Mouse (Mus musculus) hindbrain, embryonic 14.5 days (tissue): ENCODE data around the gene Nufip1. TPM values are rescaled to one million over a fixed set of nuclear protein-coding genes. Genes with fewer than 3 reads are reported as not detected.

Source experiments
- ATAC-seq: fragments of 200-750 bp; cut with Nextera tagmentation; 2 replicates; pipeline ENCODE4 v1.8.0; 2017; ENCODE audit warnings: moderate number of reproducible peaks, mild to moderate bottlenecking, moderate TSS enrichment, moderate library complexity; ENCODE audit not compliant: low FRiP score
- DNase-seq: peaks from one replicate; pipeline ENCODE4 v3.0.0-alpha.2; 2015; ENCODE audit warnings: low spot score
- H3K27ac ChIP-seq: fragments of 300-500 bp; sonication (generic); 2 replicates; pipeline ENCODE4 v1.5.1; 2014; ENCODE audit warnings: mild to moderate bottlenecking, moderate library complexity
- H3K27me3 ChIP-seq: fragments of 300-500 bp; sonication (generic); 2 replicates; pipeline ENCODE4 v1.6.1; 2014; ENCODE audit warnings: mild to moderate bottlenecking, low read length, mixed read lengths; ENCODE audit not compliant: control insufficient read depth, insufficient read depth
- H3K36me3 ChIP-seq: fragments of 300-500 bp; sonication (generic); replicated peaks from 2 replicates; pipeline ENCODE4 v1.6.1; 2014; ENCODE audit not compliant: control insufficient read depth, insufficient read depth
- H3K4me1 ChIP-seq: fragments of 300-500 bp; sonication (generic); replicated peaks from 2 replicates; pipeline ENCODE4 v1.6.1; 2014; ENCODE audit warnings: antibody characterized with exemption, low read length, mixed read lengths; ENCODE audit not compliant: control insufficient read depth, insufficient read depth
- H3K4me2 ChIP-seq: fragments of 300-500 bp; sonication (generic); replicated peaks from 2 replicates; pipeline ENCODE4 v1.6.1; 2014; ENCODE audit warnings: mild to moderate bottlenecking, moderate library complexity
- H3K4me3 ChIP-seq: fragments of 300-500 bp; sonication (generic); replicated peaks from 2 replicates; pipeline ENCODE4 v1.5.1; 2014; ENCODE audit warnings: mild to moderate bottlenecking, low read length
- H3K9ac ChIP-seq: fragments of 300-500 bp; sonication (generic); 2 replicates; pipeline ENCODE4 v1.6.1; 2014
- H3K9me3 ChIP-seq: fragments of 300-500 bp; sonication (generic); 2 replicates; pipeline ENCODE4 v1.6.1; 2016; ENCODE audit warnings: low read length; ENCODE audit not compliant: control insufficient read depth
- WGBS: fragments of 180-500 bp; shearing (Covaris S2); extraction: QIAGEN DNeasy Blood & Tissue Kit; methylation state at CpG from one replicate; pipeline ENCODE4 v1.1.7; 2014; 5-methylcytosine and 5-hydroxymethylcytosine counted together
- polyA plus RNA-seq: library from polyadenylated mRNA; unstranded; fragments of >200 nt; fragmentation: Nextera tagmentation; extraction: Ambion mirVana; gene quantifications from 2 replicates; pipeline ENCODE4 v1.2.1, GENCODE M21; 2014

Gene Nufip1
- polyA plus RNA-seq, 1 experiment from 2014 or later = 11.1 TPM

DNA sequence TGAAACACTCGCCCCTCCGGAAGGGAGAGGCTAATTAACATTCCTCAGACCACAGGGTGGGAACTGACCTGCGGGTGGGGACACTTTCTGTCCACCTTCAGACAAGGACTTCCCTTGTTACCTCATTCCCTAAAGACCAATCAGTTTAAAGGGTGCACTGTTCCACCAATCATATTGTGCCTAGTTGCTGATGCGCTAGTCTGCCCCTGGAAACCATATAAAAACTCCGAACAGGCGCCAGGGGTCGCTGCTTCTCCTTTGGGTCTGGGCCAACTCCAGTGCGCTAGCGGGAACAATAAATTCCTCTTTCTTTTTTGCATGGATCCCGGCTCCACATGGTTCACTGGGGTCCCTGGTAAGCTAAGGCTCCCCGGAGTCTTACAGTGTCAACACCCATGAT, 29.2 kb upstream of the Nufip1 start:
- Histone ChIP-seq H3K27me3 (no peaks in the 10 kb centered on the region), H3K4me2 (no peak overlapping the region), H3K9me3 (no peaks in the 10 kb centered on the region), H3K4me3 (no peak overlapping the region), H3K4me1 (peaks cover 2% of the 10 kb centered on the region; the same call in 1 of the 2 replicates), H3K27ac (no peak overlapping the region), H3K36me3 (peaks cover 3% of the 10 kb centered on the region; the same call in 1 of the 2 replicates), H3K9ac (no peak overlapping the region)
- ATAC-seq = no peak
- no peak for DNase-seq
- 64% methylated on average over 11 of the region's 11 CpGs for WGBS

GRCm38 (mm10) chr14:76082086-76082636, 28.5 kb upstream of the Nufip1 start:
- H3K4me1 ChIP-seq = no peaks in the 10 kb centered on the region
- no peak overlapping the region for H3K4me2 ChIP-seq
- no peaks in the 10 kb centered on the region for H3K27me3 ChIP-seq
- no peak overlapping the region for H3K27ac ChIP-seq
- no peaks in the 10 kb centered on the region for H3K9me3 ChIP-seq
- ATAC-seq = no peak
- H3K9ac ChIP-seq = no peak overlapping the region
- H3K36me3 ChIP-seq = peaks cover 8% of the 10 kb centered on the region; the same call in 1 of the 2 replicates
- 90% methylated on average over 11 of the region's 13 CpGs for WGBS
- DNase-seq = no peak
- H3K4me3 ChIP-seq = no peak overlapping the region

GRCm38 (mm10) chr14:76084188-76084587, 26.5 kb upstream of the Nufip1 start:
- Histone ChIP-seq H3K4me3 (no peak overlapping the region), H3K27ac (no peak overlapping the region), H3K9ac (no peak overlapping the region), H3K9me3 (no peaks in the 10 kb centered on the region), H3K27me3 (no peaks in the 10 kb centered on the region), H3K4me2 (no peak overlapping the region), H3K4me1 (no peaks in the 10 kb centered on the region), H3K36me3 (peaks cover 16% of the 10 kb centered on the region)
- DNase-seq (no peak), ATAC-seq (no peak)
- 88% methylated on average over 3 of the region's 3 CpGs for WGBS

DNA sequence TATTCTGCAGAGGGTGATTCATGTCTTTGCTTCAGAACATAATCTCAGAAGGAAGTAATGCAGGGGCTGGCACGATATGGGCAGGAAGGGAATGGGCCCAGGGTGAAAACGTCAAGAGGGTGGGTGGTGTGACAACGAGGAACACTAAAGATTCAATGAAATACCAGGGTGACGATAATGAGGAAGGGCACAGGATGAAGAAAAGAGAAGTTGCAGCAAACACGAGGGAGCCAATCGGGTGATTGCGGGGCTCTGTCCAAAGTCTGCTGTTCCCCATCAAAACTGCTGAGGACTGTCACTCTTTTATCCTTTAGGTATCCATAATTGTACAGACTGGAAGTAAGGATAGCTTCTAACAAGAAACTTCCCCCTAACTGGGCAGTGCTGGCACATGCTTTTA, 13.4 kb upstream of the Nufip1 start:
- Histone ChIP-seq H3K9me3 (no peaks in the 10 kb centered on the region), H3K9ac (no peak overlapping the region), H3K36me3 (peaks cover 94% of the 10 kb centered on the region), H3K27me3 (no peaks in the 10 kb centered on the region), H3K4me3 (no peak overlapping the region), H3K27ac (no peak overlapping the region), H3K4me2 (no peak overlapping the region), H3K4me1 (no peaks in the 10 kb centered on the region)
- 94% methylated on average over 7 of the region's 7 CpGs for WGBS
- no peak for ATAC-seq
- no peak for DNase-seq

GRCm38 (mm10) chr14:76097815-76098214, 12.9 kb upstream of the Nufip1 start:
- Histone ChIP-seq H3K27ac (no peak overlapping the region), H3K4me2 (no peak overlapping the region), H3K4me1 (no peaks in the 10 kb centered on the region), H3K9me3 (no peaks in the 10 kb centered on the region), H3K9ac (no peak overlapping the region), H3K36me3 (peaks cover 92% of the 10 kb centered on the region), H3K4me3 (no peak overlapping the region), H3K27me3 (no peaks in the 10 kb centered on the region)
- 93% methylated on average over 5 of the region's 5 CpGs for WGBS
- ATAC-seq (no peak), DNase-seq (no peak)

- Histone ChIP-seq H3K9me3 (no peaks in the 10 kb centered on the region), H3K27me3 (no peaks in the 10 kb centered on the region), H3K27ac (no peak overlapping the region), H3K4me1 (no peaks in the 10 kb centered on the region), H3K4me3 (no peak overlapping the region), H3K4me2 (no peak overlapping the region), H3K36me3 (peaks cover 92% of the 10 kb centered on the region), H3K9ac (no peak overlapping the region)
- WGBS = 98% methylated on average over 9 of the region's 9 CpGs
- DNase-seq = no peak
- ATAC-seq = no peak
These were observed 11.1 kb upstream of the Nufip1 start for GRCm38 (mm10) chr14:76099543-76099942.

DNA sequence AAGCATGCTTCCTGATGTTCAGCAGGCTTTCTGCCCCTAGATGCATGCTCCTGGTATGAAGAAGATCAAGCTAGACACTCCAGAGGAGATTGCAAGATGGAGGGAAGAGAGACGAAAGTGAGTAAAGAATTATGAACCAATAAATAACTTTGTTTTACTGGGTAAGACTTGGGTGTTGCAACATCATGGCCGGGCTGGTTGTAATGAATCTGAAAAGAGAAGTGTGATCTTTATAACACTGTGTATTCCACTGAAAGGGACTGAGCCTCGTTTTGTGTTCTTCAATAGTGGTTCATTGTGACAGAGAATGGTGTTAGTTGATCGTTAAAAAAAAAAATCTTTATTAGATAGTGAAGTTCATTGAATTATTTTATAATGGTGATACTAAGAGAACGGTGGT, 5.1 kb downstream of the Nufip1 start:
- peaks cover 13% of the 10 kb centered on the region for H3K4me1 ChIP-seq
- no peaks in the 10 kb centered on the region for H3K27me3 ChIP-seq
- H3K36me3 ChIP-seq = peaks cover 74% of the 10 kb centered on the region
- 90% methylated on average over 5 of the region's 5 CpGs for WGBS
- DNase-seq = no peak
- no peak overlapping the region for H3K4me2 ChIP-seq
- H3K9me3 ChIP-seq = no peaks in the 10 kb centered on the region
- no peak overlapping the region for H3K4me3 ChIP-seq
- H3K27ac ChIP-seq = no peak overlapping the region
- H3K9ac ChIP-seq = no peak overlapping the region
- ATAC-seq = no peak

DNA sequence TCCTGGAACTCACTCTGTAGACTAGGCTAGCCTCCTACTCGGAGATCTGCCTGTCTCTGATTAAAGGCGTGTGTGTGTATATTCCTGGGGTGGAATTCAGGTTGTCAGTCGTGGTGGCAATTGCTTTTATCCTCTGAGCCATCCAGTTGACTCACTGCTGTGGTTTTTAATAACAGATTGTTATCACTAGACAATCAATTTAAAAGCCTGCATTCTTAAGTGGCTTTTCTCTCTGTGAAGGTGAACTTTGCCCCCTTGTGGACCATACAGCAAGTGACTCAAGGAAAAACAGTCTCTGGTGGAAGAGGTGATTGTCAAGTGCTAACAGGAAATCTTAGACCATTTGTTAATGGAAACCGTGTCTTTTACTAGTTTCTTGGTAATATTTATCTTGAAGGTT, 8.3 kb downstream of the Nufip1 start:
- no peak overlapping the region for H3K9ac ChIP-seq
- ATAC-seq = no peak
- H3K4me2 ChIP-seq = no peak overlapping the region

DNA sequence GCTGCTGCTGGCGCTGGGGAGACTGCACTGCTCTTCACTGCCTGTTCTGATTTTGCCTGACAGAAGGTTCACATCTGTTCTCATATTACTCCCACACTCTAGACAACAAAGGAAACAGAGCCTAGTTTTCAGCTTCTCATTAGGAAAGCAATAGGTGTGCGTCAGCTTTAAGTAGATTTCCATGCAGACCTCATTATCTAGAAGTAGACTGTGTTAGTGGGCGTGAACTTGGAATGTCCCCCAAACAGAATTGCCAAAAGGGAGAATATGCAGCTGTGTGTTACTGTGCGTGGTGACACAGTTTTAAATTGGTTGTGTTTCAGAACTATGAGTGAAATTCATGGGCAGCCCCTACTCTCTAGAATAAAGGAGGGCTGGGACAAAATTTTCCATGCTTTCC, 9.8 kb downstream of the Nufip1 start:
- no peak for DNase-seq
- H3K9ac ChIP-seq = no peak overlapping the region
- H3K27ac ChIP-seq = no peak overlapping the region
- no peak overlapping the region for H3K4me3 ChIP-seq
- H3K4me2 ChIP-seq = no peak overlapping the region
- H3K36me3 ChIP-seq = peaks cover 83% of the 10 kb centered on the region
- no peaks in the 10 kb centered on the region for H3K4me1 ChIP-seq
- no peaks in the 10 kb centered on the region for H3K9me3 ChIP-seq
- H3K27me3 ChIP-seq = no peaks in the 10 kb centered on the region
- 91% methylated on average over 4 of the region's 4 CpGs for WGBS
- ATAC-seq = no peak

More for the DNA sequence above, 8.3 kb downstream of the Nufip1 start:
- Histone ChIP-seq H3K4me3 (no peak overlapping the region), H3K4me1 (no peaks in the 10 kb centered on the region), H3K27ac (no peak overlapping the region), H3K9me3 (no peaks in the 10 kb centered on the region), H3K27me3 (no peaks in the 10 kb centered on the region), H3K36me3 (peaks cover 84% of the 10 kb centered on the region)
- WGBS = 78% methylated on average over 4 of the region's 4 CpGs
- DNase-seq = no peak
